Comparison of ENCODE assay signal across 17 mouse cellular contexts in the genomic region with DNA sequence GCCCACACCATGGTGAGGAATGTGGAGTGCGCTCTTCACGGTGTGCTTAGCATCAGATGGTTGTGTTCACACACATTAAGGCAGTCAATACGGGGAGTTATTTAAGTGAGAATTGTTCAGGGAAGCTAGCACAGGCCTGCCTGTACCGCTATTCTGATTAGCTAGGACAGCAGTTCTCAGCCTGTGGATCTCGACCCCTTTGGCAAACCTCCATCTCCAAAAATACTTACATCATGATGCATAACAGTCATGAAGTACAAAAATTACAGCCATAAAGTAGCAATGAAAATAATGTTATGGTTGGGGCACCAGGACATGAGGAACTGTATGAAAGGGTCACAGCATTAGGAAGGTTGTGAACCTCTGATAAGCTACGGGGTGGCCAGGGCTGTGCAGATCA.
"Had no signal": no experiment of that assay in that cellular context is flagged by ENCODE, and none has a peak within 500 bp of the region (broad histone marks: within the 10 kb centered on the region; RNA-seq: fewer than 3 reads in every experiment).

No protein-coding gene starts in this region.

- H3K27me3 ChIP-seq: kidney, embryonic 15.5 days; midbrain, embryonic 12.5 days; neural tube, embryonic 13.5 days had no signal

- H3K4me3 ChIP-seq: kidney, embryonic 15.5 days; limb, embryonic 13.5 days; midbrain, embryonic 12.5 days; neural tube, embryonic 13.5 days had no signal

- H3K4me1 ChIP-seq: kidney, embryonic 15.5 days; limb, embryonic 13.5 days; midbrain, embryonic 12.5 days; neural tube, embryonic 13.5 days had no signal

- H3K36me3 ChIP-seq: kidney, embryonic 15.5 days; limb, embryonic 13.5 days; midbrain, embryonic 12.5 days; neural tube, embryonic 13.5 days had no signal

- ATAC-seq: midbrain, embryonic 16.5 days had no signal

- H3K9ac ChIP-seq: kidney, embryonic 15.5 days; limb, embryonic 13.5 days; liver, embryonic 14.5 days; midbrain, embryonic 12.5 days; neural tube, embryonic 13.5 days had no signal

- DNase-seq: kidney, adult 2 months; kidney, postnatal 36 days; layer of hippocampus, adult 9-11 months; layer of hippocampus, postnatal 36 days; left cerebral cortex, postnatal 4 days; lung, postnatal 10 days; retina, postnatal 1 day; right cerebral cortex, postnatal 4 days; spleen, adult 18-20 months; thymus, adult 18-20 months; thymus, postnatal 14 days had no signal

- H3K9me3 ChIP-seq: kidney, embryonic 15.5 days; midbrain, embryonic 12.5 days; neural tube, embryonic 13.5 days had no signal

- H3K27ac ChIP-seq: kidney, embryonic 15.5 days; limb, embryonic 13.5 days; liver, embryonic 14.5 days; midbrain, embryonic 12.5 days; neural tube, embryonic 13.5 days had no signal

- H3K4me2 ChIP-seq: kidney, embryonic 15.5 days; limb, embryonic 13.5 days; midbrain, embryonic 12.5 days; neural tube, embryonic 13.5 days had no signal
